Mouse (Mus musculus): ENCODE measurements at regions not wholly inside any gene's neighbourhood (a gene's known extent, or its start where the extent isn't known, plus 50 kb on each side); places are given as distances from the start of the nearest gene placed in this dataset.

DNA sequence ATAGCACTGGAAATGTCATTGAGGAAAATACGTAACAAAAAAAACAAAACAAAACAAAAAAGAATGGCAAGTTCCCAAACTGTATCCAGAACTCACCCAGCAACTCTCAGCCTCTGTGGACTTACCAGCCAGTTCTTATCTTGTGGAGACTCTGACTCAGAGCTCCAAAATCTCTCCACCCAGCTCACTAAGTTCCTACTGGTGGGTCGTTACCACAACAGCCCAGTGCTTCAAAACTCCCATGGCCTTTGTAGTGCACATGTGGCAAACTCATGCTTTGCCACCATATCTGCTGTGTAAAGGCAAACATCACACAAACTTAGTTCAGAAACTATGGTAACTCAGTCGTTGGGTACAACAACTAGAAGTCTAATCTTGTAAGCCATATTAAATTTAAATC is 71.0 kb upstream of the Nrip1 start:
- 90% methylated on average over 3 of the region's 3 CpGs for WGBS
- Histone ChIP-seq H3K4me3 (no peak overlapping the region), H3K27ac (no peak overlapping the region), H3K36me3 (no peaks in the 10 kb centered on the region), H3K9me3 (no peaks in the 10 kb centered on the region), H3K4me1 (replicated peaks) (no peaks in the 10 kb centered on the region), H3K27me3 (no peaks in the 10 kb centered on the region), H3K9ac (no peak overlapping the region), H3K4me2 (no peak overlapping the region)
- no peak for ATAC-seq (ENCODE audit: low FRiP score)

DNA sequence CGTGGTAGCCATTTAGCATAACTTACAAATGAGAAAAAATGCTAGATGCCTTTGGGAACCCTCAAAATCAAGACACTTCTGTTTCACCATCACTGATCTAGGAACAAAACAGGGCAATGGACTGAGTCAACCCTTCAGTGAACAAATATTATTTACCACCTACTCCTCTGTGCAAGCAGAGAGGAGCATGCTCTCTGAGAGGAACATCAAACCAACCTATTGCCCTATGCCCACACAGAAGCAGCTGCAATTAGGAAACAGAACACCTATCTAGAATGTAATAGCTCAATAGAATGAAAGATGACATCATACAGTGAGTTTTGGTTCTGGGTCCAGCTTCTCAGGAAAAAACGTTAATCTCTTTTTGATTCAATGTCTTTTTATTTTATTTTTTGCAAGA is 69.0 kb upstream of the Nrip1 start:
- 87% methylated on average over 2 of the region's 2 CpGs for WGBS
- H3K27me3 ChIP-seq: no peaks in the 10 kb centered on the region
- H3K4me3 ChIP-seq: no peak overlapping the region
- H3K36me3 ChIP-seq: no peaks in the 10 kb centered on the region
- H3K9me3 ChIP-seq: no peaks in the 10 kb centered on the region
- H3K27ac ChIP-seq: no peak overlapping the region
- H3K4me1 ChIP-seq (replicated peaks): no peaks in the 10 kb centered on the region
- H3K4me2 ChIP-seq: no peak overlapping the region
- no peak for ATAC-seq (ENCODE audit: low FRiP score)
- H3K9ac ChIP-seq: no peak overlapping the region

DNA sequence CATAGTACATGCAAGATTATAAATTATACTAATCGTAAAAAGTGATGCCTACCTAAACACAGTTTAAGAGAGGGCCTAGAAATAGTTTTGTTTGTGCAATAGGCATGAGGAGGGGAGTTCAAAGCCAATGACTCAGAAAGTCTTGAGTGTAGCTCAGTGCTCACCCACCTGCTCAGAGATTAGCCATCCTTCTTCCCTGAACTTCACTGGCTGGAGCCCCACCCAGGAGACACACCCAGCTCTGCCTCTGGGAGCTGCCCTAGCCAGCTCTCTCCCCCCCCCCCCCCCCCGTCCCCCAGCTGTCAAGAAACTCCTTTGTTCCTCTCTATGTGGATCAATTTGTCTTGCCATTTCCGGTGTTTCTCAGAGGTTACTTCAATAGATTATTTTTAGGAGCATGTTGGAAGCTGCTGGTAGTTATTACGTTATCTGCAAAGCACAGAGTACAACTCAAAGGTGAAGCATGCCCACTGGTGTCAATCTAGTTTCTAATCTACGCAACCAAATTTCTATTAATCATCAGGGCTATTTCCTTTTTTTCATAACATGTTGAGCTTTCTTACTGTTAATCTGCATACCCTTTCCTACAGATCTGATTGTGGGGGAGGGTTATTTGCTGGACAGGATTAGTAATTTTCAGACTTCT is 68.3 kb upstream of the Nrip1 start:
- H3K9ac ChIP-seq: no peak overlapping the region
- no peak overlapping the region for H3K27ac ChIP-seq
- no peak overlapping the region for H3K4me3 ChIP-seq
- H3K9me3 ChIP-seq: no peaks in the 10 kb centered on the region
- H3K4me2 ChIP-seq: no peak overlapping the region
- no peak for ATAC-seq (ENCODE audit: low FRiP score)
- no peaks in the 10 kb centered on the region for H3K36me3 ChIP-seq
- no peaks in the 10 kb centered on the region for H3K27me3 ChIP-seq
- no peaks in the 10 kb centered on the region for H3K4me1 ChIP-seq (replicated peaks)
- 66% methylated on average over 4 of the region's 5 CpGs for WGBS

DNA sequence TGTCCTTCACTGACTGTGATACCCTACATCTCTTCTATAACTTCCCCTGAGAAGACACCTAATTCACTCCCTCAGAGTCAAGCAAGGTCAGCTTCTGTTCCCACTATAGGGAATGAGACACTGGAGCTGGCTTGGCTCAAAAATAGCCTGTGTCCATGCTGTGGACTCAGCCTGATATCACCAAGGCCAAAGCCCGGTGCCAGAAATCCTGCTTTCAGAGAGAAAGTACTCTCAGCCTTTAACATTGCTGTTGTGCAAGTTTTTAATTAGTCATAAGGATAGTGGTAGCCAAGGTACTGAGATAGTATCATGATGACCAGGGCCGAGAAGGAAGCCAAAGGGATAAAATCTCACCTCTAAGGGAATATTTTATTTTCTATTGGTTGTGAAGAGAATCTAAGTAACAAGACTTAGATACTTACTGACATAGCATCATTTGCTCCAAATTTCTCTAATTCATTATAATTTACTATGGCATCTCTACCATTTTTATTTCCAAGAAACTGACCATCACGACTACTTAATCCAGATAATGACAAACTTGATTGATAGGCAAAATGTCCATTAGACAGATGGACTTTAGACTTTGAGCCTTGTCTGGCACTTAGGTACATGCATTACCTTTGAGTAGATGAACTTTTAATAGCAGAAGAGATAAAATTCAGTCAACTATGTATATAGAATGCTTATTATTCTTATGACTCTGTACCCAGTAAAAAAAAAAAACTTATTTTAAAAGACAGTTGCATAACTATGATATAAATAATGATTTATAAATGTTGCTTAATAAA is 64.7 kb upstream of the Nrip1 start:
- H3K27me3 ChIP-seq: no peaks in the 10 kb centered on the region
- no peak overlapping the region for H3K4me2 ChIP-seq
- no peak overlapping the region for H3K27ac ChIP-seq
- H3K9ac ChIP-seq: no peak overlapping the region
- WGBS: 89% methylated on average over 3 of the region's 3 CpGs
- ATAC-seq (ENCODE audit: low FRiP score): no peak
- no peaks in the 10 kb centered on the region for H3K36me3 ChIP-seq
- H3K4me3 ChIP-seq: no peak overlapping the region
- no peaks in the 10 kb centered on the region for H3K4me1 ChIP-seq (replicated peaks)
- no peaks in the 10 kb centered on the region for H3K9me3 ChIP-seq

DNA sequence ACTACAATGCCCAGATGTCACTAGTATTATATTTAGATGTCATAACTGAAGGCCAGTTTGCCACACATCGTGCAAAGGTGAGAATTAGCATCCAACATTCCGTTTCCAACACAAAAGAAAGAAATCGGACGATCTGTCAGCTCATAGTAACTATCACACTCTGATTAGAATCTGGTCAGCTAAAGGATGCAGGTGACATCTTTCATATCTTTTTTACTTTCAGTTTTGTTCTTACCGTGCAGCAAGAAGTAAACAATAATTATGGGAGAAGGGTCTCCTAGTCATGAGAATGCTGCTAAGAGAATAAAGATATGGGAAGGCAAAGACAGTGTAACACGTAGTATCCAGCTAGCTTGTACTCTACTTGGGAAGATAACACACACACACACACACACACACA is 62.7 kb upstream of the Nrip1 start:
- 94% methylated on average over 6 of the region's 6 CpGs for WGBS

DNA sequence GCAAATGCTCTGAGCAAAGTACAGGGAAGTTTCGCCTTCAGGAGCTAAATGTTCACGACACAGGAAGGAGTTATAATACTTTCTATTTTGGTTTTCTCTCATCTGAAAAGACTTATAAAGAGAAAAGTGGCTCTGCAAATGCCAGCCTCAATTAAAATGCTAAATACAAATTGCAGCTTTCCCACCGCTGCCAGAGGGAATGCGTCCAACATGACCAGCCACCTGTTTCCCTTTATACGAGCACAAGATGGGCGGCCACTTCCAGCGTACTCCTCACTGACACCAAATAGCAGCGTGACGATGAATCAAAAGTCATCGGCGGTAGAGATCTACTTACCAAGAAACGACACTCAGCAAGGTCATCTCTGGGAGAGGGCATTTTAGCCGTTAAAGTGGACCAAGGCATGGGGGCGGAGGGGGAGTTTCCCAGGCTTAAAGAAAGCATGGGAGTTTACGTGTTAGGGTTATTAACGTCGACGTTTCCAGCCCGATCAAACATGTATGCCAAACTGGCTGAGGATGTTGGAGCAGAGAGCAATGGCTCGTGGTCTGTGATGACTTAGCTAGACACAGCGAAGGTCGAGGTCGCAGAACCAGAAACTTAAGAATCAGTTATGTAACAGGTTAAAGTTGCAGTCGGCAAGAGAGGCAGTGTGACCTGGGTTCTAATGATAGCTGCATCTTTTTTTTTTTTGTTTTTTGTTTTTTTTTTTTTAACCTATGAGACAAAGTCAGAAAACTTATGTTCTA is 59.6 kb upstream of the Nrip1 start:
- H3K27me3 ChIP-seq: no peaks in the 10 kb centered on the region
- 88% methylated on average over 24 of the region's 24 CpGs for WGBS
- no peak overlapping the region for H3K4me3 ChIP-seq
- H3K4me1 ChIP-seq (replicated peaks): no peaks in the 10 kb centered on the region
- no peak for ATAC-seq (ENCODE audit: low FRiP score)
- no peak overlapping the region for H3K27ac ChIP-seq
- H3K9ac ChIP-seq: no peak overlapping the region
- H3K4me2 ChIP-seq: no peak overlapping the region
- no peaks in the 10 kb centered on the region for H3K36me3 ChIP-seq
- H3K9me3 ChIP-seq: no peaks in the 10 kb centered on the region

More for the DNA sequence above, 62.7 kb upstream of the Nrip1 start:
- Histone ChIP-seq H3K4me3 (no peak overlapping the region), H3K4me1 (replicated peaks) (no peaks in the 10 kb centered on the region), H3K4me2 (no peak overlapping the region), H3K9me3 (no peaks in the 10 kb centered on the region), H3K9ac (no peak overlapping the region), H3K36me3 (no peaks in the 10 kb centered on the region), H3K27ac (no peak overlapping the region), H3K27me3 (no peaks in the 10 kb centered on the region)
- no peak for ATAC-seq (ENCODE audit: low FRiP score)

DNA sequence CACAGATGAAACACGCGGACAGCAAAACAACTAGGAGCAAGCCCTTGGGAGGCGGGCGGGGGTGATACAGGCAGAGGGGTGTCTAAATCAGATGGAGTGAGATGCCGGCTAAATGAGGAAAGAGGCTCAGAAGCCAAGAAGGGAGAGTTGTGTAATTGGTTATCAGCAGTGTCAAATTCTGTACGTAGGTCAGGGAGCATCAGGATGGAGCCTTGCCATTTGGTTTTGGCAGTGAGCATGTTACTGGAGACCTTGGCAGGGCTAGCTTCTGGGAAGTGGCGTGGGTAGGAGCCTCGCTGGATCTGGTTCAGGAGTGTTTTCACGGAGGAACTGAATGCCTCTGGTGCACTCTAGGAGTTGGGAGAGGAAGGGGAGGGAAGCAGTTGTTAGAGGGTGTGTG is 58.7 kb upstream of the Nrip1 start:
- H3K4me3 ChIP-seq: no peak overlapping the region
- H3K27ac ChIP-seq: no peak overlapping the region
- no peaks in the 10 kb centered on the region for H3K9me3 ChIP-seq
- H3K4me1 ChIP-seq (replicated peaks): no peaks in the 10 kb centered on the region
- ATAC-seq (ENCODE audit: low FRiP score): no peak
- no peaks in the 10 kb centered on the region for H3K27me3 ChIP-seq
- H3K36me3 ChIP-seq: no peaks in the 10 kb centered on the region
- no peak overlapping the region for H3K4me2 ChIP-seq
- 86% methylated on average over 9 of the region's 9 CpGs for WGBS
- H3K9ac ChIP-seq: no peak overlapping the region

DNA sequence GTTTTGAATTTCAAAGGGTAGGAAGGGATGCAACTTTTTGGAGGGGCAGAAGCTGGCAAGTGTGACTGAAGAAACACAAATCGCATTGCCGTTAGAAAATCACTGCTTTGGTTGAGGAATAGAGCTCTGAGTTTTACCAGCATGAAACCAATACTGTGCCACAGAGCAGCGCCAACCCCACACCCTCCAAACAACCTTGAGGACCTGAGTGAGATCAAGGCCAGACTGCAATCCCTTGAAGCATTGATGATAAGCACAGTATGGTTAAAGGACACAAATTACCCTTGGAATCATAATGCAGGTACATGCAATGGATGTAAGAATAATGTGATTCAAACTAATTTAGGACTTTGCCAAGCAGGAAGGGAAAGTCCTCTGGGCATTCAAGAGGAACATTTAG is 55.5 kb upstream of the Nrip1 start:
- no peaks in the 10 kb centered on the region for H3K36me3 ChIP-seq
- no peaks in the 10 kb centered on the region for H3K4me1 ChIP-seq (replicated peaks)
- no peaks in the 10 kb centered on the region for H3K27me3 ChIP-seq
- H3K9me3 ChIP-seq: no peaks in the 10 kb centered on the region
- whole genome bisulfite sequencing: 94% methylated on average over 3 of the region's 3 CpGs
- no peak overlapping the region for H3K9ac ChIP-seq
- H3K4me2 ChIP-seq: no peak overlapping the region
- no peak overlapping the region for H3K4me3 ChIP-seq
- no peak for ATAC-seq (ENCODE audit: low FRiP score)
- H3K27ac ChIP-seq: no peak overlapping the region

DNA sequence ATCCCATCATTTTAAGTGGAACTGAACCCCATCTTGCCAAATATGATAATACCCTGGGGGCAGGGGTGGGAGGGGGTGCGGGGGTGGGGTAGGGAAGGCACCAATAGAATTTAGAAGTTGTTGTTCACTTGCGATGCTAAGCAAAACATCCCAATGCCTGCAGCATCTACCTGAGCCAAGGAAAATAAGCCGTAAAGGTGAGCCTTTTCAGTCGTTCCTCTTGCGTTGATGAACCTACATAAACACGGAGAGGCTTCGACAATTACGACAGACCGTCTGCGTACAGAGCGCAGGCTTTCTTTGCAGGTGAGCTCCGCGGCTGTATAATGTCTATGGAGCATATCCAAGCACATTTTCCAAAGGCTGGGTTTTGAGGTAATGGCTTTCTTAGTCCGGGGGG is 50.3 kb upstream of the Nrip1 start:
- Histone ChIP-seq H3K4me3 (no peak overlapping the region), H3K9ac (no peak overlapping the region), H3K9me3 (no peaks in the 10 kb centered on the region), H3K27me3 (no peaks in the 10 kb centered on the region), H3K36me3 (no peaks in the 10 kb centered on the region), H3K27ac (no peak overlapping the region), H3K4me2 (no peak overlapping the region), H3K4me1 (replicated peaks) (no peaks in the 10 kb centered on the region)
- 88% methylated on average over 14 of the region's 14 CpGs for WGBS
- no peak for ATAC-seq (ENCODE audit: low FRiP score)
